Mouse (Mus musculus) G1E (cell line): ENCODE measurements around the gene Olfr685.

Source experiments
- CTCF ChIP-seq: IDR thresholded peaks from 2 replicates; pipeline ENCODE4 v1.5.1; 2012; ENCODE audit warnings: low read depth, low read length, inconsistent platforms, mixed read lengths
- GATA2 ChIP-seq: IDR thresholded peaks from 2 replicates; pipeline ENCODE4 v1.6.1; 2012; ENCODE audit warnings: low read depth, low read length, inconsistent platforms, borderline replicate concordance
- POLR2AphosphoS5 ChIP-seq: IDR thresholded peaks from 2 replicates; pipeline ENCODE4 v1.6.1; 2012; ENCODE audit warnings: low read depth, low read length, inconsistent platforms; ENCODE audit not compliant: insufficient replicate concordance
- TAL1 ChIP-seq: conservative IDR thresholded peaks from 2 replicates; pipeline ENCODE4 v1.6.1; 2012; ENCODE audit warnings: low read depth, low read length, inconsistent platforms, mixed read lengths

GRCm38 (mm10) chr7:105214761-105215160, 28.9 kb upstream of the Olfr685 start:
- TF ChIP-seq CTCF: no peak
- TF ChIP-seq GATA2: no peak
- TF ChIP-seq POLR2AphosphoS5: no peak
- TF ChIP-seq TAL1: no peak
